Mouse (Mus musculus) midbrain, embryonic 10.5 days (tissue): ENCODE measurements around the gene Taf6. TPM values are rescaled to one million over a fixed set of nuclear protein-coding genes. Genes with fewer than 3 reads are reported as not detected.
A peak's percentile ranks its signal among the peaks of the same experiment; 100 is the strongest.
"Not testable (repeated sequence)": the region's sequence is repeated elsewhere in the genome, so short reads cannot be mapped to it uniquely, and the experiment has no call there.

ENCODE experiments used
- DNase-seq: peaks from one replicate; pipeline ENCODE4 v3.0.0-alpha.2; 2017; ENCODE audit warnings: low spot score
- H3K27ac ChIP-seq: fragments of 300-500 bp; sonication (generic); replicated peaks from 2 replicates; pipeline ENCODE4 v1.5.1; 2016; ENCODE audit warnings: mild to moderate bottlenecking
- H3K27me3 ChIP-seq: fragments of 300-500 bp; sonication (generic); 2 replicates; pipeline ENCODE4 v1.6.1; 2016; ENCODE audit warnings: low read depth, mild to moderate bottlenecking; ENCODE audit not compliant: poor library complexity, severe bottlenecking
- H3K36me3 ChIP-seq: fragments of 300-500 bp; sonication (generic); 2 replicates; pipeline ENCODE4 v1.6.1; 2016; ENCODE audit warnings: mild to moderate bottlenecking, moderate library complexity
- H3K4me1 ChIP-seq: fragments of 300-500 bp; sonication (generic); 2 replicates; pipeline ENCODE4 v1.6.1; 2016
- H3K4me3 ChIP-seq: fragments of 300-500 bp; sonication (generic); 2 replicates; pipeline ENCODE4 v1.5.1; 2016; ENCODE audit warnings: mild to moderate bottlenecking, moderate library complexity
- H3K9me3 ChIP-seq: fragments of 300-500 bp; sonication (generic); replicated peaks from 2 replicates; pipeline ENCODE4 v1.6.1; 2016; ENCODE audit warnings: mild to moderate bottlenecking
- WGBS: fragments of 180-500 bp; shearing (Covaris S2); methylation state at CpG from one replicate; pipeline ENCODE4 v1.1.7; 2016; 5-methylcytosine and 5-hydroxymethylcytosine counted together
- polyA plus RNA-seq: library from polyadenylated mRNA; unstranded; fragments of >200 nt; fragmentation: Nextera tagmentation; extraction: Ambion mirVana; gene quantifications from 2 replicates; pipeline ENCODE4 v1.2.1, GENCODE M21; 2016

The Taf6 gene
- 138 and 146 TPM in 2 replicates for polyA plus RNA-seq

- peak; percentile 83 for DNase-seq
- Histone ChIP-seq H3K4me3 (peak within 1 kb of the TSS; percentile 85), H3K9me3 (no peaks in the 10 kb centered on the region), H3K36me3 (peaks cover 58% of the 10 kb centered on the region), H3K27ac (peak within 1 kb of the TSS; percentile 93), H3K4me1 (peaks cover 22% of the 10 kb centered on the region), H3K27me3 (no peaks in the 10 kb centered on the region)
- under 1% methylated on average over 31 of the region's 31 CpGs for WGBS
Measured at GRCm38 (mm10) chr5:138186950-138187638, at the start of gene Taf6, which contains the start of gene Cnpy4. Gene Taf6 (minus strand): TSS chr5:138187451. Gene Cnpy4 (plus strand): TSS chr5:138187485.

- Histone ChIP-seq H3K36me3 (no peaks in the 10 kb centered on the region), H3K4me3 (no peak overlapping the region), H3K4me1 (peaks cover 4% of the 10 kb centered on the region; the same call in 1 of the 2 replicates), H3K27ac (no peak overlapping the region), H3K9me3 (no peaks in the 10 kb centered on the region), H3K27me3 (no peaks in the 10 kb centered on the region)
- DNase-seq: no peak
Measured at GRCm38 (mm10) chr5:138234224-138234623, 47.0 kb upstream of the Taf6 start.

GRCm38 (mm10) chr5:138233778-138234177 is 46.5 kb upstream of the Taf6 start:
- Histone ChIP-seq H3K4me1 (peaks cover 4% of the 10 kb centered on the region; the same call in 1 of the 2 replicates), H3K9me3 (no peaks in the 10 kb centered on the region), H3K27ac (no peak overlapping the region), H3K36me3 (no peaks in the 10 kb centered on the region), H3K4me3 (no peak overlapping the region), H3K27me3 (no peaks in the 10 kb centered on the region)
- WGBS: 81% methylated on average over 2 of the region's 2 CpGs
- no peak for DNase-seq

GRCm38 (mm10) chr5:138229511-138229910 is 42.3 kb upstream of the Taf6 start:
- DNase-seq: no peak
- Histone ChIP-seq H3K9me3 (no peaks in the 10 kb centered on the region), H3K36me3 (no peaks in the 10 kb centered on the region), H3K27me3 (no peaks in the 10 kb centered on the region), H3K27ac (no peak overlapping the region), H3K4me3 (no peak overlapping the region), H3K4me1 (peaks cover 4% of the 10 kb centered on the region; the same call in 1 of the 2 replicates)
- WGBS: 93% methylated on average over 3 of the region's 3 CpGs

DNA sequence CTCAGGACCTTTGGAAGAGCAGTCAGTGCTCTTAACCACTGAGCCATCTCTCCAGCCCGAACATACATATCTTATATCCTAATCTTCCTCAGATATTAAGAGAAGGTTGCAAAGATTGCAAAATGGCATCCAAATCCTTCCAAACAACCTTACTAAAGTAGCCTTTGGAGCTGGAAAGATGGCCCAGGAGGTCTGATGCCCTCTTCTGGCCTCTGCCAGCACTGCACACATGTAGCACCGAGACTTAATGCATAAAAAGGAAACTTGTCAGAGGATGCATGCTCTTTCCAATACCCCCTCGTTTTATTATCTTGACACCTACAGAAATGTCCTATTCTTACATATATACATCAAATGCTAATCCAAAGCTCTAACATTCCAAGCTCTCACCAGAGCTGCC is 40.8 kb upstream of the Taf6 start:
- H3K4me1 ChIP-seq: peaks cover 4% of the 10 kb centered on the region; the same call in 1 of the 2 replicates
- H3K4me3 ChIP-seq: no peak overlapping the region
- WGBS: 64% methylated on average over 3 of the region's 3 CpGs
- no peaks in the 10 kb centered on the region for H3K9me3 ChIP-seq
- H3K27ac ChIP-seq: no peak overlapping the region
- no peaks in the 10 kb centered on the region for H3K36me3 ChIP-seq
- DNase-seq: no peak
- H3K27me3 ChIP-seq: no peaks in the 10 kb centered on the region

- H3K36me3 ChIP-seq: no peaks in the 10 kb centered on the region
- no peak overlapping the region for H3K4me3 ChIP-seq
- no peaks in the 10 kb centered on the region for H3K9me3 ChIP-seq
- no peak overlapping the region for H3K27ac ChIP-seq
- no peaks in the 10 kb centered on the region for H3K27me3 ChIP-seq
- no peak for DNase-seq
- peaks cover 4% of the 10 kb centered on the region; the same call in 1 of the 2 replicates for H3K4me1 ChIP-seq
- 83% methylated on average over 2 of the region's 2 CpGs for WGBS
Measured at GRCm38 (mm10) chr5:138227367-138227766, 40.1 kb upstream of the Taf6 start.

GRCm38 (mm10) chr5:138226491-138226890 is 39.2 kb upstream of the Taf6 start:
- no peak overlapping the region for H3K27ac ChIP-seq
- H3K9me3 ChIP-seq: no peaks in the 10 kb centered on the region
- 86% methylated on average over 4 of the region's 4 CpGs for WGBS
- no peak for DNase-seq
- H3K4me3 ChIP-seq: no peak overlapping the region
- H3K4me1 ChIP-seq: 0 out of 2 replicates have a peak, but pooled peaks cover under 1% of the 10 kb centered on the region
- H3K27me3 ChIP-seq: no peaks in the 10 kb centered on the region
- H3K36me3 ChIP-seq: no peaks in the 10 kb centered on the region

- no peak for DNase-seq
- no peaks in the 10 kb centered on the region for H3K4me1 ChIP-seq
- 56% methylated on average over 2 of the region's 2 CpGs for WGBS
Measured at GRCm38 (mm10) chr5:138225700-138226099, 38.4 kb upstream of the Taf6 start, which contains the start of gene Nxpe5. Gene Nxpe5 (plus strand): TSS chr5:138225898.

GRCm38 (mm10) chr5:138223287-138223686 is 36.0 kb upstream of the Taf6 start:
- no peak for DNase-seq
- 67% methylated on average over 3 of the region's 3 CpGs for WGBS
- H3K27ac ChIP-seq: no peak overlapping the region
- no peaks in the 10 kb centered on the region for H3K9me3 ChIP-seq
- H3K36me3 ChIP-seq: no peaks in the 10 kb centered on the region
- H3K4me1 ChIP-seq: no peaks in the 10 kb centered on the region
- no peaks in the 10 kb centered on the region for H3K27me3 ChIP-seq
- H3K4me3 ChIP-seq: no peak overlapping the region

More at GRCm38 (mm10) chr5:138225700-138226099, 38.4 kb upstream of the Taf6 start, which contains the start of gene Nxpe5:
- Histone ChIP-seq H3K27ac (no peak within 1 kb of the TSS), H3K4me3 (no peak within 1 kb of the TSS), H3K36me3 (no peaks in the 10 kb centered on the region), H3K9me3 (no peaks in the 10 kb centered on the region), H3K27me3 (no peaks in the 10 kb centered on the region)

DNA sequence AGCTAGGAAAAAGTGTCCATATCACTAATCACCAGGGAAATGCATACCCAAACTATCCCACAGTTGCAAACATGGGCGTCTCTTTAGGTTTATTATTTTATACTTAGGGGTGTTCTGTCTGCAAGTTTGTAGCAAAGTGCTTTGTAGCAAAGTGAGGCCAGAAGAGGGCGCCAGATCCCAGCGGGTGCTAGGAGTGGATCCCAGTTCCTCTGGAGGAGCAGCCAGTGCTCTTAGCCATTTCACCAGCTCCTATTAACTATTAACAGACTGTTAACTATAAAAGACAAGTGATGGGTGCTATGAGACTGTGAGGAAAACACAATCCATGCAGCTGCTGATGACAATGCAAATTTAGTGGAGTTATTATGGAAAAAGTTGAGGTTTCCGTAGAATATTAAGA is 34.9 kb upstream of the Taf6 start:
- peak; percentile 71 for DNase-seq
- H3K4me1 ChIP-seq: no peaks in the 10 kb centered on the region
- no peaks in the 10 kb centered on the region for H3K27me3 ChIP-seq
- no peak overlapping the region for H3K27ac ChIP-seq
- 24% methylated on average over 4 of the region's 4 CpGs for WGBS
- no peak overlapping the region for H3K4me3 ChIP-seq
- H3K36me3 ChIP-seq: no peaks in the 10 kb centered on the region
- H3K9me3 ChIP-seq: peaks cover 8% of the 10 kb centered on the region; the same call in 1 of the 2 replicates

DNA sequence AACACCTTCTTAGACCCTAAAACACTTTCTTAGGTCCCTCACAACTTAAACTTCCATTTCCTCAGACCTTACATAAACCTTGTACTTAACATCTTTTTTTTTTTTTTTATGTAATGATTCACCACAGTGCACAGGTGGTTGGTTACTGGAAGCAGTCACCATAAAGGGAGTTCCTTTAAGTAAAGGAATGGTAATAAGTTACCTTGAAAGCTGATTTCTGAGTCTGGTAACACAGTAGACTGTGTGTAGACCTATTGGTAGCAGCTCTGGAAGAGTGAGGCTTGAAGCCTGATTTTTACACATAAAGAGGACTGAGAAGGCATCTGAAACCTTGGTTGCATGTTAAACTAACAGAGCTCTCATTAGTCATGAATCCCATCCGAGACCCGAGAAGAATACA is 32.6 kb upstream of the Taf6 start:
- 73% methylated on average over 2 of the region's 2 CpGs for WGBS
- Histone ChIP-seq H3K9me3 (peaks cover 30% of the 10 kb centered on the region), H3K27ac (no peak overlapping the region), H3K4me3 (no peak overlapping the region), H3K4me1 (no peaks in the 10 kb centered on the region), H3K27me3 (no peaks in the 10 kb centered on the region), H3K36me3 (no peaks in the 10 kb centered on the region)
- no peak for DNase-seq

DNA sequence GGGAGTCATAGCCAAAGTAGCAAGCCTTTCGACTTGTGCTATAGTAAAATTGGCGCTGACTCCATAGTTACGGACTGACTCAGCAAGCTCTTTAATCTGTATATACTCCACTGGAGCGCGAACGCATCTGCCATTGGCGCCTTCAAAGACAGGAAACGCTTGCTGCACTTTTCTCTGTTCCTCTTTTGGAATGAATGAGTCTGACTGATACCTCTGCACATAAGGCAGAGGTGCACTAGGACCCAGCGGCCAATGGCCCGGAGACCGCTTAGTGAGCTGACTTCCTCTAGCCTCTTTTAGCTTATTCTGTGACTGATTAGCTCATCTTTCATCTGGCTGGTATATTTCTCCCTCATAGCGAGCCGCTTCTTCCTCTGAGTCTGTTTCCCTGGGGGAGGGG is 29.4 kb upstream of the Taf6 start:
- not testable (repeated sequence) for H3K27me3 ChIP-seq, H3K27ac ChIP-seq, DNase-seq, H3K4me3 ChIP-seq, H3K4me1 ChIP-seq, H3K36me3 ChIP-seq
- H3K9me3 ChIP-seq: peaks cover 48% of the 10 kb centered on the region
- 97% methylated on average over 13 of the region's 13 CpGs for WGBS

DNA sequence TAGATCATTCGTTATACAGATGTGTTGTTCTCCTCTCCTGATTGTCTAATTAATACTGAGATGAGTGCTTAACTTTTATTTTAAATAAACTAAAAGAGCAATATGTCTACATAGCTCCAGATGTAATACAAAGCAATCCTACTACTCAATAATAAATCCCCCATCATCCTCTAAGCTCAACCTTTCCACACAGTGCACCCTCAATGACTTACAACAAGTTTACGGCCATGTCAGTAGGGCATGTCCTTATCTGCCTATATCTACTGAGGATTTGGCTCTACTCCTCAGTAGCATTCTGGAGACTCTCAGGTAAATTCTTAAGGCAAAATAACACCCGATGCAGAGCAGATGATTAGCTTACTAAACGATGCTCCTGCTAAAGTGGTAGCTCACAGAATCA is 20.6 kb upstream of the Taf6 start:
- no peak for DNase-seq
- Histone ChIP-seq H3K36me3 (no peaks in the 10 kb centered on the region), H3K27me3 (no peaks in the 10 kb centered on the region), H3K9me3 (peaks cover 29% of the 10 kb centered on the region), H3K4me1 (no peaks in the 10 kb centered on the region), H3K27ac (no peak overlapping the region), H3K4me3 (no peak overlapping the region)
- WGBS: 87% methylated on average over 4 of the region's 4 CpGs
